Mouse (Mus musculus) intestine, postnatal 0 days (tissue): ENCODE results near the gene Kcng3. TPM values are rescaled to one million over a fixed set of nuclear protein-coding genes. Genes with fewer than 3 reads are reported as not detected.

ENCODE experiments used
- ATAC-seq: fragments of 200-750 bp; cut with Nextera tagmentation; 2 replicates; pipeline ENCODE4 v1.8.0; 2017; ENCODE audit warnings: mild to moderate bottlenecking, moderate TSS enrichment, moderate library complexity
- H3K27ac ChIP-seq: fragments of 300-500 bp; sonication (generic); 2 replicates; pipeline ENCODE4 v1.5.1; 2014; ENCODE audit warnings: mild to moderate bottlenecking, low read depth, low read length, moderate library complexity
- H3K27me3 ChIP-seq: fragments of 300-500 bp; sonication (generic); replicated peaks from 2 replicates; pipeline ENCODE4 v1.6.1; 2014; ENCODE audit warnings: low read length, mixed read lengths; ENCODE audit not compliant: control insufficient read depth, insufficient read depth
- H3K36me3 ChIP-seq: fragments of 300-500 bp; sonication (generic); 2 replicates; pipeline ENCODE4 v1.6.1; 2014; ENCODE audit warnings: mild to moderate bottlenecking, moderate library complexity; ENCODE audit not compliant: control insufficient read depth, insufficient read depth
- H3K4me1 ChIP-seq: fragments of 300-500 bp; sonication (generic); replicated peaks from 2 replicates; pipeline ENCODE4 v1.6.1; 2014; ENCODE audit warnings: antibody characterized with exemption, low read length, mixed read lengths; ENCODE audit not compliant: control insufficient read depth, insufficient read depth
- H3K4me2 ChIP-seq: fragments of 300-500 bp; sonication (generic); replicated peaks from 2 replicates; pipeline ENCODE4 v1.6.1; 2014; ENCODE audit warnings: low read depth, mild to moderate bottlenecking, moderate library complexity
- H3K4me3 ChIP-seq: fragments of 300-500 bp; sonication (generic); 2 replicates; pipeline ENCODE4 v1.5.1; 2014; ENCODE audit warnings: low read depth, low read length
- H3K9ac ChIP-seq: fragments of 300-500 bp; sonication (generic); 2 replicates; pipeline ENCODE4 v1.6.1; 2014; ENCODE audit warnings: mild to moderate bottlenecking, low read depth, low read length
- H3K9me3 ChIP-seq: fragments of 300-500 bp; sonication (generic); 2 replicates; pipeline ENCODE4 v1.6.1; 2016; ENCODE audit warnings: mixed run types; ENCODE audit not compliant: control insufficient read depth
- CTCF ChIP-seq: sonication (generic); IDR thresholded peaks from 2 replicates; pipeline ENCODE4 v1.5.1; 2016; ENCODE audit warnings: low read depth, mild to moderate bottlenecking, control low read depth, antibody characterized with exemption, moderate library complexity
- WGBS: fragments of 180-500 bp; shearing (Covaris S2); extraction: QIAGEN DNeasy Blood & Tissue Kit; methylation state at CpG from one replicate; pipeline ENCODE4 v1.1.7; 2014; 5-methylcytosine and 5-hydroxymethylcytosine counted together
- polyA plus RNA-seq: library from polyadenylated mRNA; unstranded; fragments of >200 nt; fragmentation: Nextera tagmentation; extraction: Ambion mirVana; gene quantifications from 2 replicates; pipeline ENCODE4 v1.2.1, GENCODE M21; 2015

Kcng3 gene
- polyA plus RNA-seq, 1 experiment from 2014 or later = not detected

DNA sequence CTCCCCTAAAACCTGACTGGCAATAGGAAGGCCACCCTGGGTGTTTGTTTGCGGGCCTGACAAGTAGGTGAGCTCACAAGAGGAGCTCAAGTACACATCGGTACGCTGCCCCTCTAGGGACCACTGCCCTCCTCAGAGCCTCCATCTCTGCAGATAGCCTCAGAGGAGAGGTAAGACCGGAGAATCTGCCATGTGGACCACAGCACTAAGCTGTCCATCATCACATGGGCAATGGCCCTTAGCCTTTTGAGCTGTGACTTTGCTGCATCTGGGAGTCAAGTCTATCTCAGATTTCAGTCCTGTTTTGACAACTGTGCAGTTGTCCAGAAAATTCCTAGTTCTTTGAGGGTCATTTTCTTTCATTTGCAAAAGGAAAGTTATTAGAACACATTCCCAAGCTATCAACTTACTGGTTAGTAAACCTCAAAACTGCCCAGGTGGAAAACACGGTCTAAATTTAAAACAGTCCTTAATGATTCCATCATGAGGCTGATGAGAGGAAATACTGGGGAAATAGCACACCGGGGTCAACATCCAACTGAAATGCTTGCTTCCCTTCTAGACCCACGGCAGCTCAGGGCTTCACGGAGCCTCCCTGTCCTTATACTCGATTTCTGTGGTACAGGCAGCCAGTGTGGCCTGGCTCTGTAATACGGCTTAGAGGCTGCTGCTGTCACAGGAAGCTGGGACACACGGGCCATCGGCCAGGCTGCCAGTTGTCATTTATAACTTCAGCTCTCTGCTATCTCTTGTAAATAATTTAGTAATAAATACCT is 92.2 kb downstream of the Kcng3 start:
- no peak for ATAC-seq
- 64% methylated on average over 12 of the region's 12 CpGs for WGBS
- no peak overlapping the region for H3K4me2 ChIP-seq
- no peak overlapping the region for H3K9ac ChIP-seq
- no peak for TF ChIP-seq CTCF
- no peak overlapping the region for H3K27ac ChIP-seq
- H3K4me3 ChIP-seq = no peak overlapping the region
- H3K36me3 ChIP-seq = no peaks in the 10 kb centered on the region
- no peaks in the 10 kb centered on the region for H3K27me3 ChIP-seq
- no peaks in the 10 kb centered on the region for H3K4me1 ChIP-seq
- no peaks in the 10 kb centered on the region for H3K9me3 ChIP-seq

DNA sequence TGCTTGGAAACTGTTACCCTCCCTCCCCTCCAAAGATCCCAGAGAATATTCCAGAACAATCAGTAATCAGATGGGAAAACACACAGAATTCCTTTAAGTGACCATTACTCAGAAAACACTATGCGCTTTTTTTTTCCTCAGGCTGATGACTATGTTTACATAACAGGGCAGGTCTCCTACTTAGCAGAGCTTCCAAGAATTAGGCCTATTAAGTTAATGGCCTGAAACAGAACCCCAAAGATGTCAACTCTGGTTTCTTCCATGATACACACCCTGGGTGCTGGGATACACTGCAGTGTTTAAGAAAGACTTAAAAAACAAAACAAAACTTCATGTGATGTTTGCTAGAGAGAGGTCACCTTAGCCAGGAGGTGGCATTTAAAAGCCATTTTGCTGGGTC is 93.0 kb downstream of the Kcng3 start:
- Histone ChIP-seq H3K36me3 (no peaks in the 10 kb centered on the region), H3K4me3 (no peak overlapping the region), H3K9me3 (no peaks in the 10 kb centered on the region), H3K27ac (no peak overlapping the region), H3K4me1 (no peaks in the 10 kb centered on the region), H3K9ac (no peak overlapping the region), H3K27me3 (no peaks in the 10 kb centered on the region), H3K4me2 (no peak overlapping the region)
- ATAC-seq = no peak
- 22% methylated on average over 1 of the region's 1 CpGs for WGBS
- no peak for TF ChIP-seq CTCF

DNA sequence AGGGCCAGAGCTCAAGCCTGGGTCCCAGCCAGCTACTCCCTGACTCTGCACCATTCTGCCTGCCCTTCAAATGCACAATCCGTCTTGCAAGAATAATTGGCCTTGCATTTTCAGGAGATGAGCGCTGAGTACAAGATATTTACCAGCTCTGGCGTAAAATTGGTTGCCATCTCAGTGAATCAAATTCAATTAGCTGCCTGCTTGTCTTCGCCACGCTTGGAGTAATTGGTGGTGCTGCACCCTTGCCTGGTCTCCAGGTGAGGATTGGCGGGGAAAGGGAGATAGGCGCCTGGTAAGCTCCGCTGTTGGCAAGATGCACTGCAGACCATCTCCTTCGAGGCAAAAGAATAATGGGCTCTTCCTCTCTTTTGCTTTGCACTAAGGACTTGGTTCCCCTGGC is 93.6 kb downstream of the Kcng3 start:
- no peaks in the 10 kb centered on the region for H3K9me3 ChIP-seq
- no peak for TF ChIP-seq CTCF
- H3K4me2 ChIP-seq = no peak overlapping the region
- H3K9ac ChIP-seq = no peak overlapping the region
- H3K27me3 ChIP-seq = no peaks in the 10 kb centered on the region
- ATAC-seq = no peak
- no peak overlapping the region for H3K27ac ChIP-seq
- H3K4me3 ChIP-seq = no peak overlapping the region
- H3K36me3 ChIP-seq = no peaks in the 10 kb centered on the region
- WGBS = 65% methylated on average over 9 of the region's 9 CpGs
- H3K4me1 ChIP-seq = no peaks in the 10 kb centered on the region

Other genes with a start within 250 kb of the Kcng3 start
- 226 and 233 TPM in 2 replicates for gene Cox7a2l, start 114.6 kb downstream of the Kcng3 start, polyA plus RNA-seq
- gene Mta3, start 74.3 kb upstream of the Kcng3 start, polyA plus RNA-seq = 29.8 and 30.2 TPM in 2 replicates
- gene Haao, start 216.1 kb upstream of the Kcng3 start, polyA plus RNA-seq = 0.40 TPM in 1 of 2 replicates, not detected in the other